Mouse (Mus musculus) thymus, adult 2 months (tissue): ENCODE results near the gene Rgs2.

ENCODE experiments used
- CTCF ChIP-seq: fragments of 200-500 bp; IDR thresholded peaks from 2 replicates; pipeline ENCODE4 v1.5.1; 2012; ENCODE audit warnings: mild to moderate bottlenecking, control low read depth, low read length, moderate library complexity, borderline replicate concordance; ENCODE audit not compliant: control insufficient read depth, poor library complexity, insufficient read depth; ENCODE audit errors: extremely low read depth
- POLR2A ChIP-seq: fragments of 200-500 bp; IDR thresholded peaks from 2 replicates; pipeline ENCODE4 v1.6.1; 2012; ENCODE audit warnings: mild to moderate bottlenecking, low read length, control low read depth, moderate library complexity; ENCODE audit not compliant: control insufficient read depth, poor library complexity, insufficient read depth; ENCODE audit errors: extremely low read depth

- peak; percentile 68 for TF ChIP-seq CTCF
- TF ChIP-seq POLR2A = peak; percentile 100
These were observed at the start of gene Rgs2 for GRCm38 (mm10) chr1:144003904-144004740.
